Mouse (Mus musculus): ENCODE measurements around the gene Rmi1.

GRCm38 (mm10) chr13:58387948-58388347 is 14.1 kb upstream of the Rmi1 start:
- TF ChIP-seq GATA1 (IDR thresholded peaks at IDR 0.05; ENCODE audit: borderline replicate concordance, low read length): no peak
- no peak for TF ChIP-seq FLI1 (IDR thresholded peaks at IDR 0.05; ENCODE audit: low read length)

All from megakaryocyte, embryonic 14.5 days (primary cell).